Mouse (Mus musculus) T-helper 2 cell (primary cell): ENCODE data around the gene Hnrnpa1.
"Not testable (repeated sequence)": the region's sequence is repeated elsewhere in the genome, so short reads cannot be mapped to it uniquely, and the experiment has no call there.

Experiments
- in situ Hi-C: fragments of 300-600 bp; cut with MboI, MseI; formaldehyde crosslinking; loops from one replicate; pipeline ENCODE4 v1.15.1; 2025; ENCODE audit warnings: high pct_unique_total_duplicates

Gene Hnrnpa1

DNA sequence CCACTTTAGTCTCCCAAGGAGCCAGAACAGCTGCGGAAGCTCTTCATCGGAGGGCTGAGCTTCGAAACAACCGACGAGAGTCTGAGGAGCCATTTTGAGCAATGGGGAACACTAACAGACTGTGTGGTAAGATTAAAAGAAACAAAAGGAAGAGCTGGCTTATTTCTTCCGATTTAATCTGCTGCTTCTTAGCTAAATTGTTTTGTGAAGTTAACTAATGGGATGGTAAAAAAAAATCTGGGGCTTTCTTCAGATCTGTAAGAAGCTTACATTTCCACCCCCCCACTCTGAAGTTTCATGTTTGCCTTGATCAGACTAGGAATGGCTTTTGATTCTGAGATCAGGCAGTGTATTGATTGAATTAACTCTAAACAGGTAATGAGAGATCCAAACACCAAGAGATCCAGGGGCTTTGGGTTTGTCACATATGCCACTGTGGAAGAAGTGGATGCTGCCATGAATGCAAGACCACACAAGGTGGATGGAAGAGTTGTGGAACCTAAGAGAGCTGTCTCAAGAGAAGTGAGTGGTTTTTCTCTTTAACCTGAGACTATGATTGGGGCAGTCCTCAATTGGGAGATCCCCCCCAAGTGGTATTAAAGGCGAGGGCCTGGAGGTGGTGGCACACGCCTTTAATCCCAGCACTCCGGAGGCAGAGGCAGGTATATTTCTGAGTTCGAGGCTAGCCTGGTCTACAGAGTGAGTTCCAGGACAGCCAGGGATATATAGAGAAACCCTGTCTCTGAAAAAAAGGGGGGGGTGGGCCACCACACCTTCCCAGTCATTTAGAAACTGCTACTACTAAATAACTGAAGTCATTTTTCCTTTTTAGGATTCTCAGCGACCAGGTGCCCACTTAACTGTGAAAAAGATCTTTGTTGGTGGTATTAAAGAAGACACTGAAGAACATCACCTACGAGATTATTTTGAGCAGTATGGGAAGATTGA lies 1.1 kb downstream of the Hnrnpa1 start:
- in situ Hi-C loops = not testable (repeated sequence)

DNA sequence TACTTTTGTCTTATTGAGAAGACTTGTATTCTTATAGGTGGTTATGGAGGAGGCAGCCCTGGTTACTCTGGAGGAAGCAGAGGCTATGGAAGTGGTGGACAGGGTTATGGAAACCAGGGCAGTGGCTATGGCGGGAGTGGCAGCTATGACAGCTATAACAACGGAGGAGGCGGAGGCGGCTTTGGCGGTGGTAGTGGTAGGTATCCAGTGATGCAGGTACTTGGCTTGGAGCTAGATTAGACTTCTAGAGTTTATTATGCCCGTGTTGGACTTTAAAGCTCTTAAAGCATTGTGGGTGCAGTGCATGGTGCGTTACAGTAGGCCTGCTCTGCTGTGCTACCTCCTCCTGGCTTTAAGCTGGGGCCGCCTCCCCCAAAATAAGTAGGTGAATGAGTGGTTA lies 2.7 kb downstream of the Hnrnpa1 start:
- in situ Hi-C loops = no loop called here

DNA sequence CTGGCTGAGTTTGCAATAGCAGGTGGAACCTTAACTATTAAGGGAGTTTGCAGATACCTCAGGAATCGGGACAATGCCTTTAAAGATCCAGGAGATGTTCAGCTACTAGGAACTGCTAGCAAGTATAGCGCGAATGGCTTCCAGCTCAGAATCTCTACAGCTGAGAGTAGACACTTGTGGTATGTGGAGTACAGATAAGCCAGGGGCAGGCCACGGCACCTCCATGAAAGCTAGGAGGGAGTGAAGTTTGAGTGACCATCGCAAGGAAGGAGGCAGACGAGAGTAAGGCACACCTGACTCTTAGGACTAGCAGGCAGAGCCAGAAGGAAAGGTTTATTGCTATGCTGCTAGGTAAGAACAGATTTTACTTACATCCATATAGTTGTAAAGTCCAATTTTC lies 5.4 kb downstream of the Hnrnpa1 start:
- in situ Hi-C loops = no loop called here

DNA sequence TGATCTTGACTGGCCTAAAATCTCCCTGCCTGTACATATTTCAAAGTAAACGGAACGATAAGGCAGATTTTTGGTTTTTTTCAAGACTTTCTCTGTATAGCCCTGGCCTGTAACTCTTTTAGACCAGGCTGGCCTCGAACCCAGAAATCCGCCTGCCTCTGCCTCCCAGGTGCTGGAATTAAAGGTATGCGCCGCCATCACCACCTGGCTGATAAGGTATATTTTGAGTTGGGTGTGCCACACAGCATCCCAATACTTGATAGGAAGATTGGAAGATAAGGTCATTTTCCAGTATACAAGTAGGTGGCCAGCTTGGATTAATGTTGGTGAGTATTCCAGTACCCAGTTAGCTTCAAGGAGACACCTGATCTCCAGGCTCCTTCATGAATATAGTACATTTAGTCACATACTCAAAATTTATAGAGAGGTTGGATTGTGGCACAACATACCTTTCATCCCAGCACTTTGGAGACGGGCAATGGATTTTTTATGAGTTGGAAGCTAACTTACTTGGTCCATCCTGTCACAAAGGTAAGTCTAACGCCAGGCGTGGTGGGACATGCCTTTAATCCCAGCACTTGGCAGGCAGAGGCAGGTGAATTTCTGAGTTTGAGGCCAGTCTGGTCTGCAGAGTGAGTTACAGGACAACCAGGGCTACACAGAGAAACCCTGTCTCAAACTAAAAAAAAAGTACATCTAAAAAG lies 7.0 kb downstream of the Hnrnpa1 start:
- in situ Hi-C loops = no loop called here

DNA sequence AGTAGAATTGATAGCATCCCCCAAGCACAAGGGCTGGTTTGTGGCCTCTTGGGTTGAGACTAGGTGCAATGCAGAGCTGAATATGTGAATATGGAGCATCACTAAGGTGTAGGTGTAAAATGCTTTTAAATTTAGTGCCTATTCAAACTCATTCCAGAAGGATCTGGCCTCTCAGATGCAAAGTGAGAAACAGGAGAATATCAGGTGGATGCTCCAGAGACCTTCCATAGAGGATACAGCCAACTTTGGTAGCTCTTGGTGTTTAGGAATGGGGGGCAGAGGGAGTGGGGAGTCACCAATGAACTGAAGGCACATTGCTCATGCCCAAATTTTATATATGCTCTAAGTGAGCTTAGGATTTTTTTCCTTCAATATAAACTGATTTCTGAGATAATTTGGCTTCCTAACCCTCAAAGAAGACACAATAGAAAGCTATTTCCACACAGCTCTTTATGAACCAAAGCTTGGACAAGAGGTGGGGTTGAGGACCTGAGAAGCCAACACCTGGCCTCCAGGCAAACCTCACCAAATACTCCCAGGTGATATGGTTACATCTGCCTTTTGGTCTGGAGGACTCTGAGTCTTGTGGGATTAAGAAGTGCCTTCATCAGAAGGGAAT lies 7.7 kb downstream of the Hnrnpa1 start:
- in situ Hi-C loops = no loop called here

DNA sequence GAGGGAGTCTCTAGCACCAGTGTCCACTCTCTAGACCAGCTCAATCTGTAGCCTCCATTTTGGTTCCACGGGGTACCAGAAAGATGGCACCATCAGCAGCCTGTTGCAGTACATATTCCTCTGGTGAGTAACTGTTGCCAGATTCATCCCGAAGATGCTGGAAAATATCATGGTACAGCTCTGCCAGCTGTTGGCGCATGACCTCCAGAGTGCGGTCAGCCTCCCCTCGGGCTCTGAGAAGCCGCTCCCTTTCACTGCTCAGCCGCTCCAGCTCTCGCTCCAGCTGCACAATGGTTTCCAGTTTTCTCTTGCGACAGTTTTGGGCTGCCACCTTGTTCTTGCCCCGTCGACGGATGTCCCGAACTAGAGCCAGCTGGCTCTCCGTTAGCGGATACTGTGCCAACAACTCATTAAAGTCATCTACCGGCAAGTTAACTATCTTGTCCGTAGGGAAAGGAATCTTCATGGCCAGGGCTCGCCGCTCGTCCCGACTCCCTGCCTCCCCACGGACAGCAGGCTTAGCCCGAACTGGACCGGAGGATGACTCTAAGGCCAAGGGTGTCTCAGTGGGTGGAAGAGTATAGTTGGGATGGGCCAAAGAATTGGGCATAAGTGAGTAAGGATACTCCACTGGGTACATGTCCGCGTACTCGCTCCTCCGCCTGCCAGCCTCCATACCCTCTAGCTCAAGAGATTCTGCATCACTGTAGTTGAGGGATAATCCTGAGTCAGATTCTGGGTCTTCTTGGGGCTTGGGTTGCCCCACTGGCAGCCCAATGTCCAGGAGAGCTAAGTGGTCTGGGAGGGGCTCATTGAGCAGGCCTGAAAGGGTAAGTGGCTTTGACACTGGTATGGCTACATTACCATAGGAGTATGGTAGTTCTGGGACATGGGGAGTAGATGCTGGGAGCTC lies 8.4 kb downstream of the Hnrnpa1 start:
- in situ Hi-C loops = no loop called here

DNA sequence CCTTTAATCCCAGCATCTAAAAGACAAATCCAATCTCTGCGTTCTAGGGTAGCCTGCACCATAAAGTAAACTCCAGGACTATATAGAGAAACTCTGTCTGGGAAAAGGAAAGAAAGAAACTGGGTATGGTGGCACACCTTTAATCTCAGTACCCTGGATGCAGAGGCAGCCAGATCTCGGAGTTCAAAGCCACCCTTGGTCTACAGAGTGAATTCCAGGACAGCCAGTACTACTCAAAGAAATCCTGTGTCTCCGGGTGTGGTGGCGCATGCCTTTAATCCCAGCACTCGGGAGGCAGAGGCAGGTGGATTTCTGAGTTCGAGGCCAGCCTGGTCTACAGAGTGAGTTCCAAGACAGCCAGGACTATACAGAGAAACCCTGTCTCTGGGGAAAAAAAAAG lies 9.3 kb downstream of the Hnrnpa1 start:
- in situ Hi-C loops = not testable (repeated sequence)

DNA sequence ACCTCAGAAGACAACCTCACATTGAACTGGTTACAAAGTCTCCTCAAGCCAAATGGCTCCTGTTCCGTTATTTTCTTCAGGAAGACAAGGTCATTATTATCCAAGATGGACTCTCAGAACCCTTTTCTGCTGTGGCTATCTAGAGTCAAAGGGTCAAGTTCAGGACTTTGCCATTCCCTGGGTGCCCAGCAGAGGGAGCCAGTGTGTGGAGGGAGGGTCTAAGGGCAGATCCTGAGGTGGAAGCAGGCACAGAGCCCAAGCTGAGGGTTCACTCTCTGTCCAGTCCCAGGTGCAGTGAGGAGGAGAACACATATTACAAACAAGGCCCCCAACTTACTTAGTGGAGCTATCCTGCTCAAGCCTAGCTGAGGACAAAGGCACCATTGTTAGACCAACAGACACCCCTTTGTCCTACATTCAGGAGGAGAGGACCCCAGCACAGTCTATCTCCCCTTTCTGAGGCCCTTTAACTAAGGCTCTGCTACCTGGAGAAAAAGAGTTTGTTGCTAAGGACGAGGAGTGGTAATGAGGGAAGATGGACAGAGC lies 10.0 kb downstream of the Hnrnpa1 start:
- in situ Hi-C loops = no loop called here

DNA sequence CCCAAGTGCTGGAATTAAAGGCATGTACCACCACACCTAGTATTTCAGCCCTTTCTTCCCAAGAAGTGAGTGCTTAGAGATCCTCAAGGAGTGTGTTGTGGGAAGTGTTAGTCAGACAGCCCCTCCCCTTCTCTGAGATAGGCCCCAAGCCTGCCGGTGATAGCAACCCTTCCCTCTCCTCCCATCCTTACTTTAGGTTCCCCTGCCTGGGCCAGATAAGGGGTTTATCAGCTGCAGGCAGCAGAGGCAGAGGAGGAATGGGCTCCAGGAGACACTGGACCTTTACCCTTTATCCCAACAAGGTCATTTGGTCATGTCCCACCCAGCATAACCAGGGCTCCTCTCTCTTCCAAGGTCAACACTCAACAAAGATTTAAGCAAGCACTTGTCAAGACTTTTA lies 11.4 kb downstream of the Hnrnpa1 start:
- in situ Hi-C loops = no loop called here

DNA sequence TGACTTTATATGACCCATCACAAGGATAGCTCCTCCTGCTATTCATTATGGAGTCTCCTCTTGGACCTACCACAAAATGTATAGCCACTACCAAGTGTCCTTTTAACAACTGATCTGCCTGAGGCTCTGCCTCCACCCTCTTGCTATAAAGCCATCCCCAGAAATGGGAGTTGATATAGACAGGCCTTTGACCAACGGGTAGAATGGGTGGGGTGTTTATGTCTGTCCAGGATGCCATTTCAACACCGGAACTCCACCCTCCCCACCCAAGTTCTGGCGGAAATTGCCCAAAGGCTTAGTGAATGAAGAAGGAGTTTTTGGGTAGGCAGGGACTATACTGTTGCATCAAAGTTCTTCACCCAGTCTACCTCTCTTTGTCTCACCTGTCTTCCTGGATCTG lies 12.4 kb downstream of the Hnrnpa1 start:
- in situ Hi-C loops = no loop called here

DNA sequence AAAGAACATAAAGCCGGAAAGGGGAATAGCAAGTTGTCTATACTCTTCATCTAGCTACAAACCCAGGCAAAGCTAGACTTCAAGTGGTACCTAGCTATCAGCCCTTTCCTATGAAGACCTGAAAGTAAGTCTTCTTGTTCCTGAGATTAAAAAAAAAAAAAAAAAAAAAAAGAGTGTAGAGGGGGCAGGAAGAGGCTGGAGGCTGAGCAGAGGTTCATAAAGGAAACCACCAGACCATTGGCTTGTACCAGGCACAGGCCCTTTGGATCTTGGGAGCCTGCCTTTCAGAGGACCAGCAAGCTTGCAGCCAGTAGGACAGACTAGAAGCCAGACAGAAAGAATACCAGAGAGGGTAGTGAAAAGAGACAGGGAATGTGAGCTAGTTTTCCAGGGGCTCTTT lies 13.1 kb downstream of the Hnrnpa1 start:
- in situ Hi-C loops = no loop called here

DNA sequence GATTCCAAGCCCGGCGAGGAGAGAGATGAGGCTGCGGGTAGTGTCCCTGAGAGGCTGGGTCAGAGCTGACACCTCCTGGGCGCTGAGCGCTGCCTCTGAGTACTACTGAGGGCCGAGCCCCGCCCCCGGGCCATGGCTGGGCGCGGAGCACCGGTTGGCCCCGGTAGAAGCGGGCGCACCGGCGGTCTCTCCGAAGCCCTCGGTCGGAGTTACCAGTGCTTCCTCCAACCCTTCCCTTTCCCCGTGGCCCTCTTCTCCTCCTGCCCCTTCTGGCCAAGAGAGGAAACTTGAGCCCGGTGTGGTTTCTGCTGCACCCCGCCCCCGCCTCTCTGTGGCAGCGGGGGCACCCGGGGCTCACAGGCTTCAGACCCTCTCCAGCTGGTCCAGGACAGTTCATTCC lies 14.9 kb downstream of the Hnrnpa1 start:
- in situ Hi-C loops = no loop called here

DNA sequence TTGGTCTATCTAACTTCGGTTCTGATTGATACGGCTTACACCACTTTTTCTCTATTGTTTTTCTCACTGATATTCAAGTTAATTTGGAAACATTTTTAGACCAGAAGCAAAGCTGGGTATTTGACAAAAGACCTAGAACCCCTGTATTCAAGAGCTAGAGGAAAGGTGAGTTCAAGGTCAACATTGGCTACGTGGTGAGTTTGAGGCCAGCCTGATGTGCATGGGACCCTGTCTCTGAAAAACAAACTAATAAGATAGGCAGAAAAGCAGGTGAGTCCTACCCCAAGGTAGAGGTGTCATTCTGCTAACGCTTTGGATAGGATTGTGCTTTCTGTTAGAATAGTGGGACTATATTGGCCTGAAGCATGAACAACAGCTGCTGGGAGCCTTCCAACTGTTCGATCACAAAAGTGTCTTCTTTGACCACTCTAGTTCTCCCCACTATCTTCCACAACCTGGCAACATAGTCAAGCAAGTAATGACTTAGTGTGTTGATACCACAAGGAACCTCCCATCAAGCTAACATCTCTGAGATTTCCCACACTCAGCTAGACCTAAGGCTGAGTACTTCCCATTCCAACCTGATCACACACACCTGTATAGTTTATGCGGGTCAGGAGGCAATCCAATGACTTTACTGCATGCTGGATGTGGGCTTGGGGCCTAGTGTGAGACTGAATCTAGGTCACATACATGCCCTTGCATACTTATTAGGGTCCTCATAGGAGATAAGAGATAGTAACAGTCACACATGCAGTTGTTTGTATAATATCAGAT lies 16.2 kb downstream of the Hnrnpa1 start:
- in situ Hi-C loops = no loop called here

DNA sequence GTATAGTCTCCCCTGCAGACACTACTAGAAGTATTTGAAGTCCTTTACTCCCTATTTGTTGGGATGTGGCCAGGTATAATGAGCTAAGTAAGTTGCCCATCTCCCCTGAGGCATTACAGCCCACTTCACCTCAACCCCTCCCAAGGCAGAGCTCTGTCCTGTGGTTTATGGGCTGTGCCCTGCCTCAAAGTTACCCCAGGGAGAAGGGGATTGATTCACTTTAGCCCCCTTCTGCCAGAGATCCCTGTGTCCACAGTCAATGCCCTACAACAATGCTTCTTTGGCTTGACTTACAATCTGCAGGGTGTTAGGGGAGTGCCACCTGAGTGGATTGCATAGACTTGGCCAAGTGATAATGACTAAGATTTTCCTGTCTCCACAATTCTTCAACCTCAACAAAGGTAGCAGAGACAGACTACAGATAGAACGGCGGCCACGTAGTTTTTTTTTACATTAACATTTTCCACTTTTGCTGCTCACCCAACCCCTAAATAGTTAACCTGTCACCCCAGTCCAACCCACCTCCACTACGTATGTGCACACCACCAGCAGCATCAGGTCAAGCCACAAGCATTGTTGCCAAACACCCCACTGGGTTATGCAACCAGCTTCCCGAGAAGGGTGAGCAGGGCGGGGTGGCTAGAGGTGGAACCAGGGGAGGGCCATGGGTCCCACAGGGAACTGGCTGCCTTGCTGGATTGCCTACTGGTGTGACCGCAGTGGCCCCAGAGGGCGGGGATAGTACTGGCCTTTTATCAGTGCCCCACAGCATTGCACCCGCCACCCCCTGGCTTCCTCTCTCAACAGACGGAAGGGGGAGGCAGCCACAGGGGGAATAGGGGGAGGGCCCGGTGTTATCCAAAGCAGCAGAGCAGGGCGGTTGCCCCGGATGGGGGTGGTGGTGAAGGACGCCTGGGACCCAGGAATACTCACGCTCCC lies 17.8 kb downstream of the Hnrnpa1 start, which contains the start of gene Nfe2:
TSS of gene Nfe2 (minus strand) at position 614 of the 939 bp plus-strand sequence.
- in situ Hi-C loops = no loop called here

DNA sequence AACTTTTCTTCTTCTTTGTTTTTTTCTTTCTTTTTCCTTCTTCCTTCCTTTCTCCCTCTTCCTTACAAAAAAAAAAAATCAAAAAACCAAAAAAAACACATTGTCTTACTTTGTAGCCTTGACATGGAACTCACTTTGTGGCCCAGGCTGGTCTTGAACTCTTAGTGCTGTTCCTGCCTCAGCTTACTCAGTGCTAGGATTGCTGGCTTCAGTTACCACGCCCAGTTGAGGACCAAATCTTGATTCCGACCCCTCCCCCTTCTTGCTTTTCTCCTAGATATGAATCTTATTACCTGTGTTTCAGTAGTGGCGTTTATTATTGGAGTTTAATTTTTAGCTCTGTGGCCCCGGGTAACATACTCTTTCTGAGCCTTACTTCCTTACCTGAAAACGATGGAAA lies 18.9 kb downstream of the Hnrnpa1 start:
- in situ Hi-C loops = no loop called here

DNA sequence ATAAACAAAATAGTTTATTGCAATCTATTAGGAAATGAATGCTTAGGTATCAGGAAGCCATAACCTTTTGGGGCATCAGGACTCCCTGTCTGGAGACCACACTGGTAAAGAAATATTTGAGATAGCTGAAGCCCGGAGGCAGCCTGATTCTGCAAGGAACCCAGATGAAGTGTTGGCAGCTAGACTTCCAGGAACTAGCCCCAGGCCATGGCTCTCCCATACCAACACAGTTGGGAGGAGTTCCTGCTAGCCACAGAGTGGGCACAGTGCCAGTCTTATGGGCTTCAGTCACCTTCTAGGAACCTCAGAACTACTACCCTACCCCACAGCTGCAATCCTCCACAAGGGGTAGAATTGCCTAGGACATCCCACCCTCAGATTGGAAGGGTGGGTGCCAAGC lies 19.8 kb downstream of the Hnrnpa1 start:
- in situ Hi-C loops = no loop called here

DNA sequence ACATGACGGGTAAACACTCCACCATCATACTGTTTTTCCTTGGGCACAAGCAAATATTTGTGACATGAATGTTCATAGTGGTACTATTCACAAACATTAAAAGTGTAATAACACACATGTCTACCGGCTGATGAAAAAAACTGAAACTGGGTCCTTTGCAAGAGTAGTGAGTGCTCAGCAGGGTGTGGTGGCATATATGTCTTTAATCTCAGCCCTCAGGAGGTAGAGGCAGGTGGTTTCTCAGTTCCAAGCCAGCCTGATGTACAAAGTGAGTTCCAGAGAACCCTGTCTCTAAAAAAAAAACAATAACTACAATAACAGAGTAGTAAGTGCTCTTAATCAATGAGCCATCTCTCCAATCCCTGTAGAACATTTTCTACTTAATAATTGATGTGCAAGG lies 24.6 kb downstream of the Hnrnpa1 start:
- in situ Hi-C loops = no loop called here

DNA sequence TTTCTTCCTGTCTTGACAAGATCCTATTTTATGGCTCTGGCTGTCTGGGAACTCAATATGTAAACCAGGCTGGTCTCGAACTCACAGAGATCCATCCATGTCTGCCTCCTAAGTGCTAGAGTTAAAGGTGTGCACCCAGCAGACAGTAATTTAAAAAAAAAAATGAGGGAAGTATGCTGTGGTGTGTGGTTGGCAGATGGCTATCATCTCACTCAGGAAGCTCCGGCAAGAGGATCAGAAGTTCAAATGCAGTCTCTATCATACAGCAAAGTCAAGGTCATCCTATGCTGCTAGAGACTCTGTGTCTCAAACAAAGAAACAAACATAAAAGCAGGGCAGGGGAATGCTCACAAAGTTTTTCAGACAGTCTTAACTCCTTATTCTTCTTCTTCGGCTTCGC lies 28.7 kb downstream of the Hnrnpa1 start:
- in situ Hi-C loops = no loop called here
